Mouse (Mus musculus) right cerebral cortex, postnatal 4 days (tissue): ENCODE measurements at regions not wholly inside any gene's neighbourhood (a gene's known extent, or its start where the extent isn't known, plus 50 kb on each side); places are given as distances from the start of the nearest gene placed in this dataset.

ENCODE experiments used
- DNase-seq: peaks from one replicate; pipeline ENCODE4 v3.0.0-alpha.2; 2022

- DNase-seq, result no peak
These were observed 144.6 kb upstream of the Serp2 start for GRCm38 (mm10) chr14:76701304-76701703.

GRCm38 (mm10) chr14:76700796-76701195 lies 144.1 kb upstream of the Serp2 start:
- no peak for DNase-seq

- no peak for DNase-seq
These were observed 143.5 kb upstream of the Serp2 start for GRCm38 (mm10) chr14:76700190-76700589.

- no peak for DNase-seq
These were observed 142.2 kb upstream of the Serp2 start for GRCm38 (mm10) chr14:76698718-76699402.

GRCm38 (mm10) chr14:76696729-76697128 lies 140.0 kb upstream of the Serp2 start:
- DNase-seq, result no peak

- DNase-seq, result no peak
These were observed 139.1 kb upstream of the Serp2 start for GRCm38 (mm10) chr14:76695691-76696355.

- DNase-seq, result no peak
These were observed 138.2 kb upstream of the Serp2 start for GRCm38 (mm10) chr14:76694894-76695293.

- DNase-seq, result no peak
These were observed 136.9 kb upstream of the Serp2 start for GRCm38 (mm10) chr14:76693351-76694317.

- DNase-seq, result no peak
These were observed 131.3 kb upstream of the Serp2 start for GRCm38 (mm10) chr14:76687971-76688407.

- DNase-seq, result no peak
These were observed 130.2 kb upstream of the Serp2 start for GRCm38 (mm10) chr14:76686762-76687453.

GRCm38 (mm10) chr14:76685830-76686761 lies 129.4 kb upstream of the Serp2 start:
- DNase-seq, result no peak

- DNase-seq, result no peak
These were observed 127.6 kb upstream of the Serp2 start for GRCm38 (mm10) chr14:76684327-76684726.

GRCm38 (mm10) chr14:76681581-76682377 lies 125.1 kb upstream of the Serp2 start:
- DNase-seq, result no peak

GRCm38 (mm10) chr14:76678512-76679134 lies 121.9 kb upstream of the Serp2 start:
- DNase-seq, result no peak

- no peak for DNase-seq
These were observed 118.3 kb upstream of the Serp2 start for GRCm38 (mm10) chr14:76674949-76675348.

GRCm38 (mm10) chr14:76673671-76674331 lies 117.1 kb upstream of the Serp2 start:
- no peak for DNase-seq

GRCm38 (mm10) chr14:76672899-76673298 lies 116.2 kb upstream of the Serp2 start:
- DNase-seq, result no peak

GRCm38 (mm10) chr14:76672442-76672841 lies 115.8 kb upstream of the Serp2 start:
- no peak for DNase-seq

- DNase-seq, result no peak
These were observed 114.3 kb upstream of the Serp2 start for GRCm38 (mm10) chr14:76671023-76671422.
